Mouse (Mus musculus) ES-CJ7 (cell line): ENCODE data around the gene Tm9sf4.

ENCODE experiments used
- DNase-seq: peaks from one replicate; pipeline ENCODE4 v3.0.0; 2011; ENCODE audit warnings: low read depth, low spot score

Gene Tm9sf4

DNA sequence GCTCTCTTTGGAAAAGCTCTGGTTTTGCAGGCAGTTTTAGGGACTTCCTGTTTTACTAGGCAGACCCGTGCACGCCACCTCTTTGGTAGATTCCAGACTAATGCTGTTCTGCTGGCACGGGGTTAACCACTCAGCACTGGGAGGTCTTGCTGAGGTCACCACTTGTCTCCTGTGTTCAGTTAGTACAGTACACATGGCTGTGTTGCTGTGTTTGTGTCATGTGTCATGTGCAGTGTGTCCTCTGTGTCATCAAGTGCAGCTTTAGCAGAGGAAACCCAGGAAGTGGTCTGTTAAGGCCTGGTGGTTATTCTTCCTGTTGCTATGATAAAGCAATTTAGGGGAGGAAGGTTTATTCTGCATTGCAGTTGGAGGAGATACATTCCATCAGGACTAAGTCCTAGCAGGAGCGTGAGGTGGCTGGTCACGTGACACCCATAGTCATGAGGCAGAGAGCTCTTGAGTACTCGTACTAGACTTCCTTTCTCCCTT lies 53.7 kb downstream of the Tm9sf4 start:
- DNase-seq, result no peak

DNA sequence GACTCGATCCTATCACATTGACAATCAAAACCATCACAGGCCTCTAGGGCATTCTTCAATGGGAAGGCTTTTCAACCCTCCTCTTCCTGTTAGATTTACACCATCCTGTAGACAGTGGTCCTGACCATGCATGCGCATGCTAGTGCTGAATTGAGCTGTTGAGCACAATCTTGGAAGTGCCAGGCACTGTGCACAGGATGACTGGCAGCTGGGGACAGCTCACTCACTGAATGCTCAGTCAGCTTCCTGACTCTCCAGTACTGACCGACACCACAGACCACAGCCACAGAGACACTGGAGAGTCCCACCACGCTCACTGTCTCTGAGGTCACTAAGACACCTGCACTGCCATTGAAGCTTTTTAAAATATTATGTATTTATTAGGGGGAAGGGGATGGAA lies 54.3 kb downstream of the Tm9sf4 start:
- no peak for DNase-seq

GRCm38 (mm10) chr2:153217826-153218340 lies 56.8 kb downstream of the Tm9sf4 start:
- DNase-seq, result no peak

DNA sequence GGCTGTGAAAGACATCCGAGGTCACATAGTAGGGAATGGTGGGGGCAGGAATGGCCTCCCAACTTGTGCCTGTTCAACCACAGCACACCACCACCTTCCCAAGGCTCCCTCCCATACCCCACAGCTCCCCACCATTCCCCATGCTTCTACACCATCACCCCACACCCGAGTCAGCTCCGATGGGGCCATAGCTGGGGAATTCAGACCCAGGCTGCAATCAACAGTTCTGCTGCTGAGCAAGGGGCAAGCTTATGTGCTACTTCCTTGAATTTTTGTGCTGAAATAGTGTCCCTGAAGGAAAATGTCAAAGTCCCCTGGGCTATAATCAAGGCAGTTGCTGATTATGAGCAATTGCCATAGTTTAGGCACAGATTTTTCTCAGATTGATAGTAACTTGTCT lies 57.4 kb downstream of the Tm9sf4 start:
- DNase-seq, result no peak

DNA sequence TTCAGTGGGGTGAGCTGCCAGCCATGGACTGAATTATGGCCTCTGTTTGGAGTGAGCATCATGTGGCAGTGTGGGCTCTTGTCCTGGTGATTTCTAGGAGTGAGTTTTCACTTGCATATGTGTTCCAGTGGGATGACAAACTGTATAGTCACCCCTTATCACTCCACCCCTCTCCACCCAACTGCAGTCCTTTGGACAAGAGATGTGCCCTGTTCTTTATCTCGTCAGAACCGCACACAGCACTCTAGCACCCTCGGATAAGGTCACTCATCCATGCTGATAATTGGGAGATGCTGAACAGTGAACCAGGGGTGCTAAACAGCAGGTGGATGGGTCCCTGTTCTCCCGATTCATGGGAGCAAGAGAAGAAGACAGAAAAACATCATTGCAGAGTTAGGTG lies 60.5 kb downstream of the Tm9sf4 start:
- no peak for DNase-seq

GRCm38 (mm10) chr2:153222130-153222529 lies 61.0 kb downstream of the Tm9sf4 start:
- DNase-seq, result no peak

GRCm38 (mm10) chr2:153222566-153222965 lies 61.5 kb downstream of the Tm9sf4 start:
- DNase-seq, result no peak

- DNase-seq, result peak; percentile 65
Observed at GRCm38 (mm10) chr2:153224946-153225594, 64.0 kb downstream of the Tm9sf4 start, which contains the start of gene Tspyl3. Gene Tspyl3 (minus strand): TSS chr2:153225441.

- no peak for DNase-seq
Observed at GRCm38 (mm10) chr2:153225595-153225953, 64.5 kb downstream of the Tm9sf4 start.

DNA sequence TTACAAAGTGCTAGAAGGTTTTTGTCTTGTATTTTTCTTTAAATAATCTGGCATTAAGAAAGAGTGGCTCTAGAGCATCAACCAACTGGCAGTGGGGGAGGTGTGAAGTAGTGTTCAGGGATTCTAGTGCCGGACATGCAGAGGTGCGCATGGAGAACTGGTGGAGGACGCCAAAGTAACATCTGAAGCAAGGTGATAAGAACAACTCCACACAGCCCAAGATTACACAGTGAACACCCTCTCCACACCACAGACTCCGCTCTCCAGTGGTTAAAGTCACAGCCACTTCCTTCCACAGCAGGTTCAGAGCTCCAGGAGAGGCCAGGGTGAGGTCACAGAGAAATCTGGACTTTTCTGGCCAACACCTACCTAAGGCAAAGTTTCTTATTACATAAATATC lies 66.9 kb downstream of the Tm9sf4 start:
- DNase-seq, result no peak

GRCm38 (mm10) chr2:153228523-153228922 lies 67.4 kb downstream of the Tm9sf4 start:
- no peak for DNase-seq

DNA sequence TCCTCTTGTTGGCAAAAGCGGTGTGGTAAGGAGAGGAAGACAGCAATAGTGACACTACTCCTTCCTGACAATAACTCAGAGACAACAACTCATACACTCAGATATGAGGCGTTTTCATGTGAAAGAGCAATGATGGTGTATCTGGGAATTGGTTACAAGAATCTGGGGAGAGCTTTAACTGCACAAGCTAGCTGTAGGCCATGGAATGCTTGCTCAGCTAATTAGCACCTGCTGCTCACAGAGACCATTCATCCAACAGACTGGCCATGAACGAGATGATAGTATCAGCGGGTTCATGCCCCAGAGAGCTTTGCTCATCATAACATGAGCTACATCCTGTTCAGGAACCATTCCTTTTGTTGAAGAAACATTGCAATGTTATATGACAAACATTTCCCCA lies 76.1 kb downstream of the Tm9sf4 start:
- no peak for DNase-seq

DNA sequence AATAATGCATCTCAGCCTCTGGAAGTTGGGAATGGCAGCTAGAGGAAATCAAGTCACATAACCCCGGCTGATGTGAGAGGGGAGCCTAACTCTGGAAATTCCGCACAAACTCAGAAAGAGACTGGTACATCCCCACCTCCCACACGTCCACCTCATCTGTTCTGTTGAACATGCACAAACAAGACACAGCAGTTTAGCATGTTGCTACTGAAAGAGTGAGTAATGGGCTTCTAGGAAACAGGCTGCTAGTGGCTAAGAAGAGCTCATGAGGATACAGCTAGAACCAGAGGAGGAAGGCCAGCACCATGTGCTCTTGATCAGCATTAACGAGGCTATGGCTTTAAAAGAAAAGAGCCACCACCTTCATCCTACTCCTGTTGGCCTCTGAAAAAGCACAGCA lies 76.8 kb downstream of the Tm9sf4 start:
- no peak for DNase-seq

DNA sequence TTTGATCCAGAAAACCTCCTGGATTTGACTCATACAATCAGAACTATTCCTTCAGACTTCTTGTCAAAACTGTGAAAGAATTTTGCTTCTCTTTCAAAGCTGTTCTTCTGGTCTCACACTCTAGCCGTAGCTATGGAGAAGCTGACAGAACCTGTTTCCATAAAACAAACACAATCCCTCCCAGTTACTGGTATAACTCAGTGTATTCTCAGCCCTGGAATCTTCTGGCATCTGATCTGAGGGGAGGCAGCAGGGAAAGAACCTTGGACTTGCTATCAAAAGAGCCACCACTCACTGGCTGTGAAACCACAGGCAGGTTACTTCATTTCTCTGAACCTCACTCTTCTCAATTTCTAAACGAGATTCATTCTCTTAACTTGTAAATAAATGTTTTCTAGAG lies 77.3 kb downstream of the Tm9sf4 start:
- no peak for DNase-seq

- DNase-seq, result no peak
Observed at GRCm38 (mm10) chr2:153239021-153239859, 78.1 kb downstream of the Tm9sf4 start.

- DNase-seq, result no peak
Observed at GRCm38 (mm10) chr2:153239860-153240480, 78.9 kb downstream of the Tm9sf4 start.

DNA sequence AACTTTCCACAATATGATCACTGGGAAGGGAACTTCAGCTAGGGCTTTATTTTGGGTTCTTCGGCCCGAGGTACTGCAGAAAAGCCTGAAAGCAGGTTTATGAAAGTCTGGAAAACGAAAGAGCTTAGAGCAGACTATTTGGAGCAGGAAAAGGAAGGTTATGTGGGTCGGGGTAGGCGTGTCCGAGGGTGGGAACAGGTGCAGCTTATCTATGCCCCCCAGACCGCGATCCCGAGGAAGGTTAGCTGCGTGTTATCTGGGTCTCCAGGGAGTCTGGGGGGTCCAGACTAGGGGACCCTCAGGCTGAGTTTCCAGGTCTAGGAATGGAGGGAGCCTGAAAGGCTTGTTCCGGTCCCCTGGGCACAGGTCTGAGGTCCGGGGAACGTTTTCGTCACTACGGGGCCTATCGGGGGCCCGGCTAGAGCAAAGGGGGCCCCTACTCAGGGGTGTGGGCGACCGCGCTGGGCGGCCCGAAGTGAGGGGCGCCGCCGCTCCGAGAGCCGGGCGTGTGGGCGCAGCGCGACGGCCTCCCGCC lies 79.7 kb downstream of the Tm9sf4 start:
- DNase-seq, result no peak

GRCm38 (mm10) chr2:153241250-153242014 lies 80.3 kb downstream of the Tm9sf4 start, which contains the start of the genes Plagl2 and Pofut1:
Gene Plagl2 (minus strand): TSS chr2:153241426.
Gene Pofut1 (plus strand): TSS chr2:153241533.
- DNase-seq, result peak; percentile 86

DNA sequence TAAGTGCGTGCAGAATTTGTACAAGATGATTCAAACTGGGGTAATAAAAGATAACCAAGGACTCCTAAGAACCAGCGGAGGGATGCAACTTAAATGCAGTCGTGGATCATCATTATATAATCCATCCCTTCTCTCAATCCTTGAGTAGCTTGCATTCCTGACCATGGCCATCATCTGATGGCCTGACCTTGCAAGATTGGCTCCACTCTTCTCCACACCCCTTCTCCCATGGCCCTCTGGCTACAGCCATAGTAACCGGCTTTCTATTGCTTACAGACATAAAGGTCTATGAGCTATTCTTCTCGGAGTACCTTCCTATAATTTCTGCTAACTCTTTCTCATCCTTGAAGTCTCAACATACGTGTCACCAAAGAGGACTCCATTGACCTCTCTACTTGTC lies 81.1 kb downstream of the Tm9sf4 start:
- DNase-seq, result no peak

GRCm38 (mm10) chr2:153249751-153250150 lies 88.6 kb downstream of the Tm9sf4 start:
- no peak for DNase-seq

DNA sequence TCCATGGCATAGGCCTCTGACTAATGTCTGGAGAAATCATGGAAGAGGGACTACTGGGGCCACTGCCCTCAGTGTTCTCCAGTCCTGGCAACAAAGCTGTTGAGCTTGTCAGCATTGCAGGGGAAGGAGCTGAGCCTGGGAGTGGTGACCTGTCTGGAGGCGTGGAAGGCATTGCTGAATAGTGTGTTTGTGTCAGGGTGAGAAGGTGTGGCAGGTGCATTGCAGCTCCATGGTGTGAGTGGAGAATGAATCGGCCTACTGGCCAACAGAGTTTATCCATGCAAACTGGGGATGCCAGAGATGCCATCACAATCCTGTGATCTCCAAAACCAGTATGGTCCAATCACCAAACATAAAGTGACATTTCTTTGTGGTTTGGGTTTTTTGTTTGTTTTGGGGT lies 95.5 kb downstream of the Tm9sf4 start:
- no peak for DNase-seq
